Comparison of ENCODE assay signal across 15 mouse cellular contexts in the genomic region with DNA sequence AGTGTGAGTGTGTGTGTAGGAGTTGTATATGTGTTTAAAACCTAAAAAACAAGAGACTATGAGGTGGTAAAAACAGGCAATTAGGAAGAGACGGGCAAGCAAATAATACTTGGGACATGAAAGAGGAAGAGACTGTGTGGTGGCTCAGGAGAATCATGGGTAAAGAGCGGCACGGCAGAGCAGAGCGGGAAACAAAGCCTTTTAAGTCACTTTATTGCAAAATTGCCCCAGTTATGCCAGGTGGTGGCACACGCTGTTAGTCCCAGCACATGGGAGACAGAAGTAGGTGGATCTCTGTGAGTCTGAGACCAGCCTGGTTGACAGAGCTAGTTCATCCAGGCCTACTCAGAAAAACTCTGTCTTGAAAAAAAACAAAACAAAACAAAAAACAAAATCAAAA. TPM values are rescaled to one million over a fixed set of nuclear protein-coding genes. Genes with fewer than 3 reads are reported as not detected.
DNase-seq lines count a peak whose midpoint lies in the region; ATAC-seq lines count a peak whose summit lies in the region.
"Had no signal": no experiment of that assay in that cellular context is flagged by ENCODE, and none has a peak within 500 bp of the region (broad histone marks: within the 10 kb centered on the region; RNA-seq: fewer than 3 reads in every experiment).

No protein-coding gene starts in this region.

- intact Hi-C loops in gastrocnemius, postnatal 14 days (cut with DNase I; ENCODE audit: low total_unique reads) = no loop called here

- peak; percentile 84 for DNase-seq in A20 (ENCODE audit: low read depth, low spot score)
- DNase-seq in lung, postnatal 36 days = peak; percentile 40
- peak; percentile 56 for DNase-seq in splenic B cell, adult 2 months (ENCODE audit: low read depth, low spot score)
- no peak for DNase-seq in gastrocnemius, postnatal 14 days
- DNase-seq in frontal cortex, postnatal 10 days (ENCODE audit: low spot score in 2 of 2) = no peak
- DNase-seq in limb, embryonic 10.5 days (ENCODE audit: low spot score) = no peak
- DNase-seq: heart, postnatal 4 days; kidney, adult 18-20 months had no signal

- no peak overlapping the region for H3K4me3 ChIP-seq in limb, embryonic 10.5 days
- H3K4me3 ChIP-seq: heart, adult 2 months; layer of hippocampus, adult 2 months; limb, embryonic 12.5 days; lung, embryonic 15.5 days; myocyte had no signal

- peak; percentile 15 for ATAC-seq in CD4-positive, CD25-positive, alpha-beta regulatory T cell, adult 4 months

- 87% methylated on average over 5 of the region's 5 CpGs for WGBS in limb, embryonic 10.5 days

- H3K27me3 ChIP-seq in splenic B cell, adult 2 months (ENCODE audit: control insufficient read depth, insufficient read depth, low read length, poor library complexity, severe bottlenecking) = no peaks in the 10 kb centered on the region
- no peaks in the 10 kb centered on the region for H3K27me3 ChIP-seq in limb, embryonic 10.5 days (ENCODE audit: low read depth, poor library complexity, severe bottlenecking)
- H3K27me3 ChIP-seq: limb, embryonic 12.5 days; lung, embryonic 15.5 days had no signal

- H3K36me3 ChIP-seq in splenic B cell, adult 2 months (ENCODE audit: control insufficient read depth, insufficient read depth, low read length, poor library complexity, severe bottlenecking) = no peaks in the 10 kb centered on the region
- H3K36me3 ChIP-seq in limb, embryonic 10.5 days = no peaks in the 10 kb centered on the region
- H3K36me3 ChIP-seq: G1E; limb, embryonic 12.5 days; lung, embryonic 15.5 days had no signal

- no peak overlapping the region for H3K27ac ChIP-seq in limb, embryonic 10.5 days
- H3K27ac ChIP-seq: heart, adult 2 months; layer of hippocampus, adult 2 months; limb, embryonic 12.5 days; lung, embryonic 15.5 days had no signal

- no peaks in the 10 kb centered on the region for H3K9me3 ChIP-seq in limb, embryonic 10.5 days (replicated peaks)
- H3K9me3 ChIP-seq: G1E; limb, embryonic 12.5 days; lung, embryonic 15.5 days had no signal

- H3K4me1 ChIP-seq in limb, embryonic 10.5 days = peaks cover 3% of the 10 kb centered on the region; the same call in 1 of the 2 replicates

RNA-seq across cellular contexts. Expression of a gene that starts 5.8 kb away (rescaled TPM):
- polyA plus RNA-seq in CD4-positive, CD25-positive, alpha-beta regulatory T cell, adult 4 months (2017; shearing (Covaris generic)) = 1 to 10 TPM; 3.0 to 6.9 TPM
- 1 to 10 TPM; 3.2 to 3.6 TPM for total RNA-seq in gastrocnemius, postnatal 14 days (2021)
- polyA plus RNA-seq in limb, embryonic 10.5 days (2016; fragmentation: Nextera tagmentation; extraction: Ambion mirVana) = 73.1 and 88.0 TPM in 2 replicates

RNA-seq across cellular contexts. Expression of a gene that starts 32.7 kb away (rescaled TPM):
- polyA plus RNA-seq in CD4-positive, CD25-positive, alpha-beta regulatory T cell, adult 4 months (2017; shearing (Covaris generic)) = 10 to 100 TPM; 56.0 to 64.4 TPM
- total RNA-seq in gastrocnemius, postnatal 14 days (2021) = 100 to 1,000 TPM in 1 of 2 experiments, 10 to 100 TPM in 1; 92.4 to 130 TPM
- 37.1 and 45.2 TPM in 2 replicates for polyA plus RNA-seq in limb, embryonic 10.5 days (2016; fragmentation: Nextera tagmentation; extraction: Ambion mirVana)

Comparison
In these comparisons a context has a peak if more than half of its experiments do, and no peak if none do; other contexts are left out.
1. DNase-seq: peak in A20 (single experiment), lung, postnatal 36 days (single experiment) and splenic B cell, adult 2 months (single experiment); none in gastrocnemius, postnatal 14 days (single experiment), frontal cortex, postnatal 10 days (0 of 2) and limb, embryonic 10.5 days (single experiment).